Mouse (Mus musculus): ENCODE measurements around the gene Pax5.

GRCm38 (mm10) chr4:44702891-44703685 lies 7.2 kb downstream of the Pax5 start:
- TF ChIP-seq CTCF (IDR thresholded peaks at IDR 0.05): no peak
- TF ChIP-seq EP300 (IDR thresholded peaks at IDR 0.05): no peak
